Mouse (Mus musculus) liver, adult 2 months (tissue): ENCODE results near the gene U2af1l4.

Experiments used
- CTCF ChIP-seq: fragments of 200-500 bp; IDR thresholded peaks from 2 replicates; pipeline ENCODE4 v1.5.1; 2011; ENCODE audit warnings: low read depth, low read length, control low read depth
- POLR2A ChIP-seq: fragments of 200-500 bp; IDR thresholded peaks from 2 replicates; pipeline ENCODE4 v1.6.1; 2011; ENCODE audit warnings: low read length, control low read depth; ENCODE audit not compliant: insufficient read depth; ENCODE audit errors: extremely low read depth

DNA sequence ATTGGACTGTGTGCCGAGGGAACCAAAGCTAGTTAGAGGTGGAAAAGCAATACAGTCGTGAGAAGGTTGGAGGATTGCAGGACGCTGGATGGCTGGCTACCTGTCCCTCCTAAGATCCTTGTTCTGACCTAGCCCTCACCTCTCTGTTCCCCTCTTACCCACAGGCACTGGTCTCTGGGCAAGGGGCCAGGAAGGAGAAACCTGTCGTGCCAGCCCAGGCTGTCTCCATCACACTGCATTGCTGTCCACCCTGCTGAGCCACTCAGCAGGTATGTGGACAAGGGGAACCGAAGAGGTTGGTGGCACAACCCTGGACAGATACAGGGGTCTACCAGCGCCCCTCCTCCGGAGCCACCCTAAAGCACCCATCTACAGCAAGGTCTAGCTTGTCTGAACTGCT is 37.5 kb downstream of the U2af1l4 start:
- TF ChIP-seq CTCF (no peak), POLR2A (no peak)
